Mouse (Mus musculus) WW6 (cell line): ENCODE measurements around the gene Smoc2.

Experiments used
- DNase-seq: peaks from one replicate; pipeline ENCODE4 v3.0.0-alpha.2; 2013; ENCODE audit warnings: low read depth, low spot score

Smoc2 gene

GRCm38 (mm10) chr17:14279177-14279965 lies at the start of gene Smoc2:
TSS of gene Smoc2 (plus strand) at chr17:14279506.
- DNase-seq = no peak

- DNase-seq = no peak
Observed at GRCm38 (mm10) chr17:14230698-14231430, 48.4 kb upstream of the Smoc2 start.

- peak; percentile 33 for DNase-seq
Observed at GRCm38 (mm10) chr17:14232629-14233028, 46.7 kb upstream of the Smoc2 start.

- no peak for DNase-seq
Observed at GRCm38 (mm10) chr17:14233658-14234057, 45.6 kb upstream of the Smoc2 start.

- no peak for DNase-seq
Observed at GRCm38 (mm10) chr17:14234774-14235389, 44.4 kb upstream of the Smoc2 start.

DNA sequence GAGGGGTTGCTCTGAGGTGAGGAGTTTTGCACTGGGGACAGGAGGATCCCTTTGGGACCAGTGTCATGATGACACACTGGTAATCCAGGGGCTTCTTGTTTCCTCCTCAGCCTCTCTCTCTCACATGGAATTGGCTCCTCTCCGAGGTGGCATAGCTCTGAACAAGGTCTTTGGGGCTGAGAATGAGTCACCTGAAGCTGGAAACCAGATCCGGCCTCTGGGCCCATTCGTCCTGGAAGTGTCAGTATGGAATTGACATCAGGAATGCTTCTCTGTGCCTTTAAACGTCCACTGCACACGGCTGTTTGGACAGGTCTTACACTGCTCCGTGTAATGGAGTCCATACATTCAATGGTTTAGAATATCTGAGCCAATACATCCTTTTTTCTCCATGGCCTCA lies 42.2 kb upstream of the Smoc2 start:
- no peak for DNase-seq

GRCm38 (mm10) chr17:14239960-14240359 lies 39.3 kb upstream of the Smoc2 start:
- no peak for DNase-seq

DNA sequence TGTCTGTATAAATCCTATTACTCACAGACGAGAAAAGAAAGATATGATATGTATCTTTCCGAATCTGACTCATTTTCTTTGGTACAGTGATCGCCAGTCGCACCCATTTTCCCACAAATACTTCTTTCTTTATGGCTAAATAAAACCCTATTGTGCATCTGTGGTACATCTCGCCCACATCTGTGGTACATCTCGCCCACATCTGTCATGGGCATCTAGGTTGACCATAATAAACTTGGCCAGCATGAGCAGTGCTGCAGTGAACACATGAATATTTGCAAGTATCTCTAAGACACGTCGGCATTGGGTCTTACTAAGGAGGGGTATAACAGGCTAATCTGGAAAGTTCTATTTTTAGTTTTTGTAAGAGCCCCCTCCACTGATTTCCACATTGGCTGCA lies 36.7 kb upstream of the Smoc2 start:
- no peak for DNase-seq

GRCm38 (mm10) chr17:14244195-14244965 lies 34.9 kb upstream of the Smoc2 start:
- no peak for DNase-seq

DNA sequence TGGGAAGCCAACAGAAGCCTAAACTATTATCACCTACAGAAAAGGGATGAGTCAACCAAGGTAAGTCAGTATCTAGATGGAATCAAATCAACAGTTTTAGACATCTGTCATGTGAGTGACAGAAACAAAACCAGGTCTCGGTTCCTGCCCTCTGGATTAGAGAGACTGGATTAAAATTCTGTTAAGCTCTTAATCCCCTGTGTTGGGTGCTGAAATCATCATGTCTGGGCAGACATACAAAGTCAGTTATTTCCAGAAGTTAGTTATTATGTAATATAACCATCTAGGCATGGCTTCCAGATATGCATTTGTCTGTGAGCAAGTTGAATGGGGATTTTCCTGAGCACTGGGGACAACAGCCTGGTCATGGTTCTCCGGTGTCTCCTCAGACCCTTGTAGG lies 33.0 kb upstream of the Smoc2 start:
- DNase-seq = no peak

DNA sequence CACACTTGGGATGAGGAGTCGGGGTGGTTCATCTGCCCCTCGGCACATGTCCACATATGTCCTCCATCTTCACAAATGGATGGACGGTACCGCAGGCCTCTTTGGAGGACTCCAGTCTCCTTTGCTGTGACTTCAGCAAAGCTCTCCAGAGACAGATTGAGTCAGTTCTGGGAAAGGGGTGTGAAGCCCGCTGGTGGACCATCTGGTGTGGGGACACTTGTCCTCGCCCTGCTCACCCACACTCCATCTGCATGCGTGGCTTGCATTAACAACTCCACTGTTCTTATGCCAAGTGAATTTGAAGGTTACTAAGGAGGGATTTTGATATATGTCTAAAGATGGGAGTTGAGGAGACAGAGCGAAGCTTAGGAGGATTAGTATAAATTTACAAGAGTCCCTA lies 31.4 kb upstream of the Smoc2 start:
- DNase-seq = no peak

DNA sequence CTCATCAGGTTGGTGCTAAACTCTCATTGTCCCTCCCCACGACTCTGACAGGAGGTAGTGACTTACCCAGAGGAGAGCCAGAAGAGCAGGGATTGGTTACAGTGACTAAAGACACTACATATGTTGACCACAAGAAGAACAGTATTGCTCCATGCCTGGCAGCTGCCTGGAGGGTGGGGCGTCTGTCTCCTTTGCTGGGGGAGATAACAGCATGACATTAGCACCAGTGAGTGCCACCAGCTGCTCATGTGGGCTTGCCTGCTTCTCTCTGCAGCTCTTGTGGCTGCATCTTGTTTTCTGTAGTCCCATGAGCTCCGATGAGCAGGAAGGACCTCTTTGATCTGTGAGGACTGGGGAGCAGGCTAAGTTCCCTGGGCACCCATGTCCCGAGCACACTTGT lies 29.7 kb upstream of the Smoc2 start:
- DNase-seq = no peak

DNA sequence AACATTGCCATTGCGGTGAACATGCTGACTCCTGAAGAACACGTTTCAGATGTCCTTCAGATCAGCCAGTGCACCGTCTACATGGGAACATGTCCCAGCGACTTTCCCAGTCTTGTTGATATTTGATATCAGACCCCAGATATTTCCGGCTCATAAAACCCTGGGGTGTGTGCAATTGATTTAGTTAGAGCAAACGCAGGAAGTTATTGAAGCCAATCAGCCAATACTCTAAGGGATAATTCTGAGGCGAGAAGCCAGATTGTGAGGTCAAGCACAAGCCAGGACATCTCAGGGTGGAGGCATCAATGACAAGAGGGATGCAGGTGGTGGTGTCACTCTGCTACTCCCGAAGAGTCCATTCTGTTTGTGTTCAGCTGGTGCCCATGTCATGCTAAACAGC lies 28.9 kb upstream of the Smoc2 start:
- no peak for DNase-seq

GRCm38 (mm10) chr17:14252456-14252855 lies 26.9 kb upstream of the Smoc2 start:
- DNase-seq = no peak

- no peak for DNase-seq
Observed at GRCm38 (mm10) chr17:14254616-14255015, 24.7 kb upstream of the Smoc2 start.

DNA sequence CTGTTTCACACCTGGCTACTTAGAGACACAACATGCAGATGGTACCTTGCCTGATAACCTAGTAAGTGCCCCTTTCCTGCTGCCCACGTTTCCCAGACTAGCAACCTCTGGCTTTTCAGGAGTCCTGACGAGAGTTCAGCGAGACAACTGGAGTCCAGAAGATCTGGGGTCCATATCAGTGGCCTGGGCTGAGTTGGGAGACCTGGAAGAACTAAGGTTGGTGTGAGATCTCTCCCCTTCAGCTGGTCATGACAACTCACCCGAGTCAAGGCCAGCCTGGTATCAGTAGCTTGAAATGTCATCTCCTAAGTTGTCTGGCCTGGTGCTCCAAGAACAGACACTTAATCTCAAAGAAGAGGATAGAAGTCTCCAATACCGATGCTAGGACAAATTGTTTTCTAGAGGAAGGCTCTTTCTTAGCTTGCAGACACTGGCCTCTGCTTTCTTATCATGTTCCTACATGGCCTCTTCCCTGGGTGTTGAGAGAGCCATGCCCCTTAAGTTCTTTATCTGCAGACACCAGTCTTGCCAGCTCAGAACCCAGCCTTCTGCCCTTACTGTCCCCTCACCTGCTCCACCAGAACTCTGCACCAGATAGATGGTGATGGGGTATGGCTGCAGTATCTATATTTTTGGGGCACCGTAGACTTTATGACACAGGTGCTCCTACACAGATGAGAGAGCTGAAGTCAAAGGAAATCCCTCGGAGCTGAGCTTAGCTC lies 21.3 kb upstream of the Smoc2 start:
- no peak for DNase-seq

GRCm38 (mm10) chr17:14258906-14259305 lies 20.4 kb upstream of the Smoc2 start:
- no peak for DNase-seq

DNA sequence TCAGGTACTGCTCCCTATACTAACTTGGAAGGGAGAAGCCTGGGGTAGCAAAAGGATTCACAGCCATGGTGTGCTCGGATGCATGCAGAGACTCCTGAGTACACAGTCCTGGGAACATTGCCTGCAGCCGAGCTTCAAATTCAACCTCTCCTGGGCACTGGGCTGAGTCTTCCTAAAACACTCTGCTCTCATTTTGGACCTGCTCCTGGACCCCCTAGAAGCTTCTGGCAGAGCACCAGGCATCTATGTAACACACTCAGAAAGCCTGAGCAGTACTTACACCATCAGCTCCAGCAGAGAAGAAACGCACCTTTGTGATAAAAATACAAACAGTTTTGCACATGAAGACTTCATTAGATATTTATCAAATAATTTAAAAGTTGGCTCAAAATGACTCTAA lies 18.3 kb upstream of the Smoc2 start:
- no peak for DNase-seq

GRCm38 (mm10) chr17:14262217-14262616 lies 17.1 kb upstream of the Smoc2 start:
- DNase-seq = no peak

GRCm38 (mm10) chr17:14268001-14268400 lies 11.3 kb upstream of the Smoc2 start:
- DNase-seq = no peak

DNA sequence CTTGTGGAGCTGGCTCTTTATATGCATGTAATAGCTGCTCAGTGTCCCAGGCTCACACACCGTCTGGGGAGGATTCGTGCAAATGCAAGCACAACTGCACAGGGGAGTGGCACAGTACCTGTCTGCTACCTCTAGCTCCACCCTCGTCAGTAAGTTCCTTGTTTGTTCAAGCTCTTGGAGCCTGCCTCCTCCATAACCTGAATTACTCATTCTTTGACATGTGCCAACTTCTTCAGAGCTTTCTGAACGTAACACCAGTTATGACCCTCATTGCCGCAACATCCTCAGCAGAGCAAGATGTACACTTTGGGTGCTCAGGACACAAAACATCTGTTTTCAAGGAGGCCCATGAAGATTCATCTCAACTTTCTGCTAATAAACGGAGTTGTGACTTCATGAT lies 5.9 kb upstream of the Smoc2 start:
- no peak for DNase-seq
